Mouse (Mus musculus) liver, adult 2 months (tissue): Measurements from ENCODE around the gene Efhc1. TPM values are rescaled to one million over a fixed set of nuclear protein-coding genes. Genes with fewer than 3 reads are reported as not detected.
A peak's percentile ranks its signal among the peaks of the same experiment; 100 is the strongest.

ENCODE experiments used
- DNase-seq: peaks from one replicate; pipeline ENCODE4 v3.0.0-alpha.2; 2011; ENCODE audit warnings: low read depth, low spot score; ENCODE audit errors: extremely low read depth
- H3K27ac ChIP-seq: fragments of 200-500 bp; replicated peaks from 2 replicates; pipeline ENCODE4 v1.5.1; 2012; ENCODE audit warnings: low read depth, mild to moderate bottlenecking, control low read depth, inconsistent platforms, low read length; ENCODE audit not compliant: insufficient read depth
- H3K27me3 ChIP-seq: fragments of 200-500 bp; 2 replicates; pipeline ENCODE4 v1.6.1; 2012; ENCODE audit warnings: mild to moderate bottlenecking, moderate library complexity, low read length, inconsistent platforms; ENCODE audit not compliant: control insufficient read depth, insufficient read depth
- H3K36me3 ChIP-seq: fragments of 200-500 bp; 2 replicates; pipeline ENCODE4 v1.6.1; 2012; ENCODE audit warnings: low read length, inconsistent platforms; ENCODE audit not compliant: control insufficient read depth, insufficient read depth
- H3K4me1 ChIP-seq: fragments of 200-500 bp; 2 replicates; pipeline ENCODE4 v1.6.1; 2011; ENCODE audit warnings: low read length; ENCODE audit not compliant: control insufficient read depth, insufficient read depth
- H3K4me3 ChIP-seq: fragments of 200-500 bp; 2 replicates; pipeline ENCODE4 v1.5.1; 2011; ENCODE audit warnings: low read depth, mild to moderate bottlenecking, control low read depth, low read length, moderate library complexity; ENCODE audit not compliant: insufficient read depth
- H3K79me2 ChIP-seq: fragments of 200-500 bp; 2 replicates; pipeline ENCODE4 v1.6.1; 2012; ENCODE audit warnings: inconsistent platforms, mild to moderate bottlenecking, low read length, moderate library complexity; ENCODE audit not compliant: control insufficient read depth, insufficient read depth
- H3K9ac ChIP-seq: fragments of 200-500 bp; 2 replicates; pipeline ENCODE4 v1.6.1; 2012; ENCODE audit warnings: low read depth, mild to moderate bottlenecking, control low read depth, inconsistent platforms, low read length
- CTCF ChIP-seq: fragments of 200-500 bp; IDR thresholded peaks from 2 replicates; pipeline ENCODE4 v1.5.1; 2011; ENCODE audit warnings: low read depth, low read length, control low read depth
- POLR2A ChIP-seq: fragments of 200-500 bp; IDR thresholded peaks from 2 replicates; pipeline ENCODE4 v1.6.1; 2011; ENCODE audit warnings: low read length, control low read depth; ENCODE audit not compliant: insufficient read depth; ENCODE audit errors: extremely low read depth
- WGBS: fragments of 180-500 bp; shearing (Covaris S2); methylation state at CpG from one replicate; pipeline ENCODE4 v1.1.7; 2018; 5-methylcytosine and 5-hydroxymethylcytosine counted together
- polyA plus RNA-seq: library from polyadenylated mRNA; depleted of rRNA; stranded (reverse); fragments of >200 nt; gene quantifications from 2 replicates; pipeline ENCODE4 v1.2.3, GENCODE M21; 2012
- total RNA-seq: library from RNA; depleted of rRNA; stranded (reverse); fragments of >200 nt; gene quantifications from 2 replicates; pipeline ENCODE4 v1.2.3, GENCODE M21; 2014

Gene Efhc1
- total and polyA plus RNA-seq, 2 experiments = 0.07 to 0.09 TPM

GRCm38 (mm10) chr1:20984582-20984981, 33.2 kb downstream of the Efhc1 start:
- WGBS = 68% methylated on average over 4 of the region's 4 CpGs
- no peak for DNase-seq
- no peaks in the 10 kb centered on the region for H3K36me3 ChIP-seq
- H3K27me3 ChIP-seq = no peaks in the 10 kb centered on the region
- no peak for TF ChIP-seq CTCF
- no peak for TF ChIP-seq POLR2A
- H3K79me2 ChIP-seq = no peaks in the 10 kb centered on the region
- no peaks in the 10 kb centered on the region for H3K4me1 ChIP-seq
- H3K9ac ChIP-seq = no peak overlapping the region
- H3K4me3 ChIP-seq = no peak overlapping the region
- no peak overlapping the region for H3K27ac ChIP-seq

DNA sequence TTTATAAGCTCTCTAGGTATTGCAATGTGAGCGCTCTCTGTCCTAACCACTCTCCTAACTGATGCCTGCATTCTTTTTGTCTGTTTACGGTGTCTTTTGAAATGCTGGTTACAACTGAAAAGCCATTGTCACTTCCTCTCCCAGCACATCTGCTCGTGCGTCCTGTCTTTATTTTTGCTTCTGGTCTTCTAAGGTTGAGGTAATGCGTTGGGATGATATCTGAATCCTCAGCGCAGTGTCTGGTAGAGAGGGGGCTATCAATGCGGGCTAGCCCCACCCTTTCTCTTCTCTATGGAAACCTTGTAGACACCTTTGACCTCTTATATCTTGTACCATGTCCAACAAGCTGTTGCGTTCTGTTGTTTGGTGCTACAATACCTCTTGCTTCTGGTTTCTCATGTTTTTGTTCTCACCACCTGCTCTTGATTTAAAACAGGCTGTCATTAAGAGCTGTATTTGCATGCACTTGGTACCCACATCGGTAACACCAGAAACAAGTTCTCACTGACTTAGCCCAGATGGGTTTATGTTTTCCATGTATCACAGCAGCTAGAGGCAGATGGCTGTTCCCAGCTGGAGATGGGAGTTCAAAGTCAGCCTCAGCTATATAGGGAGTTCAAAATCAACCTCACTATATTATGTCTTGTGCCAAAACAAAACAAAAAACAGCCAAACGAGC, 35.1 kb downstream of the Efhc1 start:
- Histone ChIP-seq H3K79me2 (no peaks in the 10 kb centered on the region), H3K9ac (no peak overlapping the region), H3K4me3 (no peak overlapping the region), H3K4me1 (no peaks in the 10 kb centered on the region), H3K27me3 (no peaks in the 10 kb centered on the region), H3K27ac (no peak overlapping the region), H3K36me3 (no peaks in the 10 kb centered on the region)
- whole genome bisulfite sequencing = 76% methylated on average over 10 of the region's 10 CpGs
- no peak for DNase-seq
- TF ChIP-seq POLR2A (no peak), CTCF (no peak)

GRCm38 (mm10) chr1:20989461-20990083, 38.1 kb downstream of the Efhc1 start:
- Histone ChIP-seq H3K27me3 (no peaks in the 10 kb centered on the region), H3K9ac (no peak overlapping the region), H3K79me2 (no peaks in the 10 kb centered on the region), H3K4me1 (no peaks in the 10 kb centered on the region), H3K27ac (no peak overlapping the region), H3K36me3 (no peaks in the 10 kb centered on the region), H3K4me3 (no peak overlapping the region)
- 83% methylated on average over 11 of the region's 11 CpGs for WGBS
- DNase-seq = no peak
- no peak for TF ChIP-seq CTCF
- no peak for TF ChIP-seq POLR2A

DNA sequence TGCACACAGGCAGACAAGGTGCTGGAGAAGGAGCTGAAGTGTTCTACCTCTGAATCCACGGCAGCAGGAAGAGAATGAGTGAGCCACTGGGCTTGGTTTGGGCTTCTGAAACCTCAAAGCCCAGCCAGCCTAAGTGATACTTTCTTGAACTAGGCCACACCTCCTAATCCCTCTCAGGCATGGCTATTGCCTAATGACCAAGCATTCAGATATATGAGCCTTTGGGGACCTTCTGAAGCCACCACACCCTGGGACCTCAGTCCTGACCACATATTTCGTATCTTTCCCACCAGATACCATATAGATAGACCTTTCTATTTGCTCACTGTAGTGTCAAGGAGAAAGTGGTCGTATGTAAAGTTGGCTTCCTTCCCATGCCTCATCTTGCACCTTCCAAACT, 42.3 kb downstream of the Efhc1 start:
- H3K27me3 ChIP-seq = no peaks in the 10 kb centered on the region

DNA sequence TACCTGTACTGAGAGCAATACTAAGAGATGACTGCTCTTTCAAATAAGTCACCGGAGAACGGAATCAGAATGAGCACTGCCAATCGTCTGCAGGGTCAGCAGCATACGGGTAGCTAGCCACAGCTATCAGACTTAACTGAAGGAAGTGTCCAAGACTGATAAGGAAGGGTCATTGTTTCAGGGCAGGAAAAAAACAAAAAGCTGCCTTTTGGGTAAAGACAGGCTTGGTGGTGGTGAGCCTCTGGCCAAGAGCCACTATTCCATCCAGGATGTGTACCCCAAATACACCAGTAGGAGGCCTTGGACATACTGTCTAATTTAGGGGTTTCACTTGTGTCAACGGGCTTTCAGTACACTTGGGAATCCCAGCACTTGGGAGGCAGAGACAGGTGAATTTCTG, 42.9 kb downstream of the Efhc1 start:
- Histone ChIP-seq H3K27me3 (no peaks in the 10 kb centered on the region), H3K4me3 (no peak overlapping the region), H3K27ac (no peak overlapping the region), H3K79me2 (no peaks in the 10 kb centered on the region), H3K36me3 (no peaks in the 10 kb centered on the region), H3K4me1 (0 out of 2 replicates have a peak, but pooled peaks cover 2% of the 10 kb centered on the region), H3K9ac (no peak overlapping the region)
- DNase-seq = peak; percentile 6
- WGBS = 68% methylated on average over 5 of the region's 5 CpGs
- TF ChIP-seq POLR2A (no peak), CTCF (no peak)

More for the DNA sequence above, 42.3 kb downstream of the Efhc1 start:
- TF ChIP-seq CTCF (no peak), POLR2A (no peak)
- H3K79me2 ChIP-seq = no peaks in the 10 kb centered on the region
- H3K36me3 ChIP-seq = no peaks in the 10 kb centered on the region
- no peak for DNase-seq
- H3K27ac ChIP-seq = no peak overlapping the region
- 0 out of 2 replicates have a peak, but pooled peaks cover 2% of the 10 kb centered on the region for H3K4me1 ChIP-seq
- no peak overlapping the region for H3K4me3 ChIP-seq
- no peak overlapping the region for H3K9ac ChIP-seq
- WGBS = 78% methylated on average over 3 of the region's 3 CpGs
